Mouse (Mus musculus) midbrain, embryonic 10.5 days (tissue): ENCODE results near the gene Pax7. TPM values are rescaled to one million over a fixed set of nuclear protein-coding genes. Genes with fewer than 3 reads are reported as not detected.

Experiments used
- DNase-seq: peaks from one replicate; pipeline ENCODE4 v3.0.0-alpha.2; 2017; ENCODE audit warnings: low spot score
- H3K27ac ChIP-seq: fragments of 300-500 bp; sonication (generic); replicated peaks from 2 replicates; pipeline ENCODE4 v1.5.1; 2016; ENCODE audit warnings: mild to moderate bottlenecking
- H3K27me3 ChIP-seq: fragments of 300-500 bp; sonication (generic); 2 replicates; pipeline ENCODE4 v1.6.1; 2016; ENCODE audit warnings: low read depth, mild to moderate bottlenecking; ENCODE audit not compliant: poor library complexity, severe bottlenecking
- H3K36me3 ChIP-seq: fragments of 300-500 bp; sonication (generic); 2 replicates; pipeline ENCODE4 v1.6.1; 2016; ENCODE audit warnings: mild to moderate bottlenecking, moderate library complexity
- H3K4me1 ChIP-seq: fragments of 300-500 bp; sonication (generic); 2 replicates; pipeline ENCODE4 v1.6.1; 2016
- H3K4me3 ChIP-seq: fragments of 300-500 bp; sonication (generic); 2 replicates; pipeline ENCODE4 v1.5.1; 2016; ENCODE audit warnings: mild to moderate bottlenecking, moderate library complexity
- H3K9me3 ChIP-seq: fragments of 300-500 bp; sonication (generic); replicated peaks from 2 replicates; pipeline ENCODE4 v1.6.1; 2016; ENCODE audit warnings: mild to moderate bottlenecking
- WGBS: fragments of 180-500 bp; shearing (Covaris S2); methylation state at CpG from one replicate; pipeline ENCODE4 v1.1.7; 2016; 5-methylcytosine and 5-hydroxymethylcytosine counted together
- polyA plus RNA-seq: library from polyadenylated mRNA; unstranded; fragments of >200 nt; fragmentation: Nextera tagmentation; extraction: Ambion mirVana; gene quantifications from 2 replicates; pipeline ENCODE4 v1.2.1, GENCODE M21; 2016

The Pax7 gene
- polyA plus RNA-seq, 1 experiment from 2014 or later = 1.3 TPM

DNA sequence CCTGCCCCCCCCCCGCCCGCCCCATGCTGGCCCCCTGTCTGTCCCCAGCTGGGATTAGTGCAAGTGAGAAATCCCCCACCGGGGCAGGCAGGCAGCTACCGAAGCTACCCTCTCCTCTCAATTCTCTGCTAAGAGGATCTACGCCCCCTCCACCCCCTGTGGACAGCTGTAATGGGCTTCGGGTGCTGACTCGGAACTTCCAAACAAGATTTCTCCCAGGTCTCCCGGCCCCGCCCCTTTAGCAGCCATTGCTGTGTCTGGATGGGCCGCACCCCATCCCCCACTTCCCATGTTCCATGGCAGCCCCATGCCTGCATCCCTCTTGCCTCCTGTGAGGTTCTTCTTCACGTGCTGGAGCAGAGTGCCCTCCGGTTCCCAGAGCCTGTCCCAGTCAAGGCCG, 76.4 kb downstream of the Pax7 start:
- no peak overlapping the region; the same call in 1 of the 2 replicates for H3K27ac ChIP-seq
- H3K27me3 ChIP-seq = peaks cover 94% of the 10 kb centered on the region
- H3K4me3 ChIP-seq = no peak overlapping the region
- H3K36me3 ChIP-seq = peaks cover 24% of the 10 kb centered on the region
- 5% methylated on average over 13 of the region's 13 CpGs for WGBS
- peaks cover 66% of the 10 kb centered on the region for H3K4me1 ChIP-seq
- no peak for DNase-seq
- no peaks in the 10 kb centered on the region for H3K9me3 ChIP-seq

DNA sequence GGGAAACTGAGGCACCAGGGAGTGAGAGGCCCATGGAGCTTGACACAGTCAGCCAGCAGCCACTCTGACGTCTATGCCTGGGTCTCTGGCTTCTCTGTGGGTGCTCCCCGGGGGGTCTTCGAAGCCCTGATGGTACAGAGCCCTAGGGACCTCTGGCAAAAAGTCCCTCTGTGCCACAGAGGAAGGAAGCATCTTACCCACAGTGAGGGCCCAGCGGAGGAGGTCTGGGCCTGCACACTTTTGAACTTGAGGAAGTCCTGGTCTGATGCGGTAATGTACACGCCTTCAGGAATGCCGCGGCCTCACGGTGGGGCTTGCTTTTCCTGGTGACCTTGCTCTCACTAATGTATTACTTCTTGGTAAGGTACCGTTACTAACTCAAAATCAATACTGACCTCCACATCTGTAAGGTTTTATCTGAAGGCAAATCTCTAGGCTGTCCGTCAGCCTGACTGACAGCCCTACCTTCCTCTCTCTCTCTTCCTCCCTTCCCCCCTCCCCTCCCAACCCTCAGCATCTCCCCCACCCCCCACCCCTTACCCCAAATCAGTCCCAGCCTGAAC, 79.1 kb downstream of the Pax7 start:
- Histone ChIP-seq H3K4me1 (peaks cover 46% of the 10 kb centered on the region), H3K4me3 (no peak overlapping the region), H3K27me3 (peaks cover 74% of the 10 kb centered on the region), H3K9me3 (no peaks in the 10 kb centered on the region), H3K36me3 (peaks cover 33% of the 10 kb centered on the region), H3K27ac (0 out of 2 replicates have a peak overlapping the region, but pooled peaks have one; percentile 25)
- no peak for DNase-seq
- WGBS = 31% methylated on average over 11 of the region's 11 CpGs

DNA sequence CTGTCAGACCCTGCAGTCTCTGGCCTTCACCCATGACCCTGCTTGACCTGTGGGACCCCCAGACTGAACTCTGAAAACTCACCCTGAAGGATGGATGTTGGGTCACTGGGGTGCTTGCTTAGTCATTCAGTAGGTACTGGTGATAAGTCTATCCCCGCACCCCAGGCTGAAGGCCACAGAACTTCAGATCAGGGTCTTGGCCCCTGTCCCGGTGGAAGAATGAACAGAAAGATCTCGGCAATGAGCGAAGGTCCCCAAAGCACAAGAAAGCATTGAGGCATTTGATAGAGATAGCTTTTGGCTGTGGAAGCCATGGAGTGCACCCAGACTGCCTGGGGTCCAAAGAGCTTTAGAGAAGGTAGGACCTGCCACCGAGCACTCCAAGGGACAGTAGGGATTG, 82.4 kb downstream of the Pax7 start:
- Histone ChIP-seq H3K36me3 (peaks cover 66% of the 10 kb centered on the region), H3K4me3 (no peak overlapping the region), H3K27me3 (peaks cover 46% of the 10 kb centered on the region), H3K27ac (no peak overlapping the region), H3K9me3 (0 out of 2 replicates have a peak, but pooled peaks cover 4% of the 10 kb centered on the region), H3K4me1 (peaks cover 31% of the 10 kb centered on the region)
- WGBS = 93% methylated on average over 5 of the region's 5 CpGs
- DNase-seq = no peak

DNA sequence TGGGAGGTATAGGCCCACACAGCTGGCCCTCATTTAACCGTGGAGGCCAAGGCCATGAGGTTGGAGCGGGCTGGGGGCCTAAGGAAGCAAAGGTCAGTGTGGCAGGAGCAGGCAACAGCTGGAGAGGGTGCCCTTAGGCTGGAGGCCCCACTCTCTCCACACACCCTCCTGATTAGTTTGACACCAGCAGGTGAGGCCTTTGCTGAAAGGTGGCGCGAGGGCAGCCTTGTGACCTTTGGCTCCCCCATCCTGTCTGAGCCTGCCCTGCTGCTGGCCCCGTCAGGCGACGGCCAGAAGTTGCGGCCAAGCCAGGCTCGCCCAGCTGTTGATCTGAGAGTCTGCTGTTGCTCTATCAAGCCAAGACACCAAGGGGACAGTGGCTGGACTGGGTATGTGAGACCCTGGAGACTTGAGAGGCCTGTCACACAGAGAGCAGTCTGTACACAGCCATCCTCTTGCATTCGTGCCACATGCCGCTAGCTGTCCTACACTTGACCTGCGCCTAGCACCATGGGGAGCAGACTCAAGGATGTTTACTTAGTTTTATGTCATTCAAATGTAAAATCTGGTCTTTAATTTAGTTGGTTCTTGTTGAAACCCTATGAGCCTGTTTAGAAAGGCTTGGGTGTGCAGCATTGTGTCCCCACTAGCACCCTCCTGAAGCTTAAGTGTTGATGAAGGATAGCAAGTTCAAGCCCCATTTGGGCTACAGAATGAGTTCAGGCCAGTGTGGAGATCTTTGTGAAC, 86.0 kb downstream of the Pax7 start:
- Histone ChIP-seq H3K27me3 (peaks cover 18% of the 10 kb centered on the region; the same call in 1 of the 2 replicates), H3K4me3 (no peak overlapping the region), H3K4me1 (peaks cover 15% of the 10 kb centered on the region), H3K9me3 (0 out of 2 replicates have a peak, but pooled peaks cover 4% of the 10 kb centered on the region), H3K27ac (no peak overlapping the region), H3K36me3 (peaks cover 66% of the 10 kb centered on the region)
- no peak for DNase-seq
- 52% methylated on average over 12 of the region's 12 CpGs for WGBS

DNA sequence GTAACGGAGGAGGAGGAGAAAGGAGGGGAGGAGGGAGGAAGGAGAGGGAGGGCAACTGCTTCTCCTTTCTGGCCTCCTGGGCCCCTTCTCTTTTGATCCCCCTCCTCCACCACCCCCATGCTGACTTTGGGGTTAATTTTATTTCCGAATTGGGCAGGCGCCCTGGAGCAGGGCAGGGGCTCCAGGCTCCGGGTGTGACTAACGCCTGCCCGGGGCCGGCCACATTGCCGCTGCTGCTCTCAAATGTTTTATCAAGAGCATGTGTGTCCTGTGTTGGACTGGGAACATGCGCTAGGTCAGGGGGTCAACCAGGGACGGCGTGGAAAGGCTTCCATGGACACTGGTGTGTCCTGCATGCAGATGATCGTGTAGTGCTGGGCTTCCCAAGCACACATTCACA, 87.2 kb downstream of the Pax7 start:
- Histone ChIP-seq H3K4me3 (no peak overlapping the region), H3K27me3 (peaks cover 7% of the 10 kb centered on the region; the same call in 1 of the 2 replicates), H3K27ac (no peak overlapping the region), H3K4me1 (peaks cover 15% of the 10 kb centered on the region), H3K36me3 (peaks cover 72% of the 10 kb centered on the region), H3K9me3 (0 out of 2 replicates have a peak, but pooled peaks cover 4% of the 10 kb centered on the region)
- DNase-seq = no peak
- 69% methylated on average over 12 of the region's 12 CpGs for WGBS

DNA sequence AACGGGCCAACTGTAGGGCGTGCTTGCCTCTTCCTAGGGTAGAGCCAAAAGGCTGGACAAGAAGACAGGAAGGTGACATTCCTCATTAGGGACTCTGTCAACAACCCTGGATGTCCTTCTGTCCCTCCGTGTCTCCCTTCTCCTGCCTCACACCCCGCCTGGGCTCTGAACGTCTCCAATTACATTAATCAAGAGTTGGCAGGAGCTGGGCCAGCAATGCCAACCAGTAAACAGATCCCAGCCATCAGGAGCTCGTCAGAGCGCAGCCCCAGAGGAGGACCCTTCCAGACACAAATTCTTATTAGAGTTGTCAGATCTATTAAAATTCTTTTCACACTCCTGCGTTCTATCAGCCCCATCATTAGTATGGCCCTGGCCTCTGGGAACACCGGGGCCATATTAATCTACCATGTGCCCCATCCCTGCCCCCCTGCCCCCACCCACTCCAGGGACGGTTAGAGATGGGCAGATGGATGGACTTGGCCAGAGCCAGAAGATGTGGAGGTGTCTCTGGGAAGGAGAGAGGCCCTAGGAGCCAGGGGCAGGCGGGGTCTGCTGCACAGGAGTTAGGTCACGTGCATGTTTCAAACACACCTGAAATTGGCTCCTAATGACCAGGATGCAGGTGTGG, 88.4 kb downstream of the Pax7 start:
- peaks cover 7% of the 10 kb centered on the region; the same call in 1 of the 2 replicates for H3K27me3 ChIP-seq
- peaks cover 15% of the 10 kb centered on the region for H3K4me1 ChIP-seq
- 0 out of 2 replicates have a peak, but pooled peaks cover 4% of the 10 kb centered on the region for H3K9me3 ChIP-seq
- WGBS = 81% methylated on average over 12 of the region's 12 CpGs
- H3K36me3 ChIP-seq = peaks cover 82% of the 10 kb centered on the region
- H3K4me3 ChIP-seq = no peak overlapping the region
- no peak for DNase-seq
- no peak overlapping the region for H3K27ac ChIP-seq

DNA sequence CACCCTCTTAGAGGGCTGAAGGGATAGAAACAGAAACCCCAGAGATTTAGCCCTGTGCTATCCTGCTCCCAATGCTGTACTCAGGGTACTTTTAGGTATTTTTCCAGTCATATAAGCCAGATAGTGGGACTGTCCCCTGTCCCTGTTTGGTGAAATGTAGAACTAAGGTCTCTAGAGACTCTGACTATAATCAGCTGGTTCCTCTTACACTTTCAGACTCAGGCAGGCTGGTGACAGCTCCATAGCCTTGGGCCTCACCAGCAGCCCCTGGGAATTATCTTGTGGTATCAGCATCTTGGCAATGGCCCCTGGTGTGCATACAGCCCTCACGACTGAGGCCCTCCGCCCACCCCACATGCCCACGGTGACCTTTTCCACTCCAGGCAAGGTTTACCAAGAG, 89.7 kb downstream of the Pax7 start:
- whole genome bisulfite sequencing = 87% methylated on average over 3 of the region's 3 CpGs
- Histone ChIP-seq H3K36me3 (peaks cover 82% of the 10 kb centered on the region), H3K4me3 (no peak overlapping the region), H3K9me3 (0 out of 2 replicates have a peak, but pooled peaks cover 3% of the 10 kb centered on the region), H3K27ac (no peak overlapping the region), H3K27me3 (peaks cover 7% of the 10 kb centered on the region; the same call in 1 of the 2 replicates), H3K4me1 (peaks cover 15% of the 10 kb centered on the region)
- DNase-seq = no peak

DNA sequence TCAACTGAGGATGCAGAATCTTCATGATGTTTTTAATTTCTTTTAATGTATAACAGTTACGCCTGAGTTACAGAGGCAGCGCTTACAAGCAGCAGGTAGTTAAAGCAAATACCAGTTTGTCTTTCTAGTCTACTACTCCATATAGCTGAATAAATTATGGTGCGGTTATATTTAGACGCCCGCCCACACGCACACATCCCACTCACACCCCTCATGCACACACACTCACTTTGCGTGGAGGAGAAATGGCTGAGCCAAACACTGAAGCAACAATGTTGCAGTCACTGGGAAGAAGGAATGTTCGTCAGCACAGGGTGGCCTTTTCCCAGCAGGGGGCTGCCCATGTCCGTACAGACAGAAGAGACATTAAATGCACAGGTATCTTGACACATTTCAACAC, 96.3 kb downstream of the Pax7 start:
- Histone ChIP-seq H3K4me1 (peaks cover 9% of the 10 kb centered on the region), H3K27me3 (no peaks in the 10 kb centered on the region), H3K36me3 (peaks cover 37% of the 10 kb centered on the region), H3K4me3 (no peak overlapping the region), H3K9me3 (no peaks in the 10 kb centered on the region), H3K27ac (no peak overlapping the region)
- no peak for DNase-seq
- WGBS = 89% methylated on average over 9 of the region's 9 CpGs

DNA sequence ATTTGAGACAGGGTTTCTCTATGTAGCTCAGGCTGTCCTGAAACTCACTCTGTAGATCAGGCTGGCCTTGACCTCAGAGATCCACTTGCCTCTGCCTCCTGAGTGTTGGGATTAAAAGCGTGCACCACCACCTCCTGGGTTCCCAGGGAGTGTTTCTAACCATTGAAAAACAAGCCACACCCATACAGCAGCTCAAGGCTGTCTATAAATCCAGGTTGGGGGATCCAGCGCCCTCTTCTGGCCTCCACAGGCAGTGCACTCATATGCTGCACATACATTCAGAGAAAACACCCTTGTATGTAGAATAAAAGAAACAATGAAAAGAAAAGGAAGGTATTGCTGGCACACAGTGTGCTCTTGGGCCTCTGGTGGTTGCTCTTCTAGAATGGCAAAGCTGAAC, 106.2 kb downstream of the Pax7 start:
- 63% methylated on average over 2 of the region's 2 CpGs for WGBS
- Histone ChIP-seq H3K27ac (no peak overlapping the region), H3K4me1 (peaks cover 16% of the 10 kb centered on the region), H3K9me3 (peaks cover 5% of the 10 kb centered on the region; the same call in 1 of the 2 replicates), H3K4me3 (no peak overlapping the region), H3K27me3 (peaks cover 12% of the 10 kb centered on the region), H3K36me3 (no peaks in the 10 kb centered on the region)
- DNase-seq = no peak

DNA sequence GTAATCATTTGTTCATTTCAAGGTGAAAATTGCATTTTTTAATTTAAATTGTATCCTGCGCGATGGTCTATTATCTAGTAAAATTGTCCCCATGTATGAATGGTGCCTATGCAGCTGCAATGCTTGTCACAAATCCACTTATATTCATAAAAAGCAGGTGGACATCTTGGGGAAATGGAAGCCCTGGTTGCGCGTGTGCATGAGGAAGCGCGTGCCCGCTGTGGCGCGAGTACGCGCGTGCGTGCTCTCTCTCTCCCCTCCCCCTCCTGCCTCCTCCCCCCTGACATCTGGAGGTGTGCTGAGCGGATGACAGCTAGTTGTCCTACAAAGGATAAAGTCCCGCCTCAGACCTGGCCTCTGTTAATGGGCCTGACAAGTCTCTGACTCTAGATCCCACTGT, 107.9 kb downstream of the Pax7 start:
- Histone ChIP-seq H3K4me3 (no peak overlapping the region), H3K27me3 (peaks cover 12% of the 10 kb centered on the region)
- WGBS = 57% methylated on average over 15 of the region's 15 CpGs

DNA sequence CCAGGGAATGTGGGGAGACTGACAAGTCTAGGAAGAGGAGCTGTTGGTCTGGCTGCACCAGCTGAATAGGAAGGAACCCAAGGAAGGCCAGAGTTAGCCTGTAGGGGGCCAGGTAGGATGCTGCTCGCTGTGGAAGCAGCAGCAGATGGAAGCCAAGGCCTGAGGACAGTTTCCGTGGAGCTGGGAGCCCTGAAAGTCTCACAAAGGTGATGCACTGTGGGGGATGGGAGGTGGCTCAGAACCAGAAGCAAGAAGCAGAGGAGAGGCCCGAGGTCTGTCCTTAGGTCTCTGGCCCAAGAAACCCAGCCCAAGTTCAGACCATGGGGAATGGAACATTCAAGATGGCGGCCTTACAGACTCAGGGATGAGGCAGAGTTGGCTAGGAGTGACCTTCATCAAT, 109.0 kb downstream of the Pax7 start:
- Histone ChIP-seq H3K4me1 (peaks cover 16% of the 10 kb centered on the region), H3K27me3 (peaks cover 12% of the 10 kb centered on the region), H3K4me3 (0 out of 2 replicates have a peak overlapping the region, but pooled peaks have one; percentile 26), H3K9me3 (no peaks in the 10 kb centered on the region; the same call in 1 of the 2 replicates), H3K36me3 (no peaks in the 10 kb centered on the region), H3K27ac (peak overlapping the region; percentile 46; the same call in 1 of the 2 replicates)
- 70% methylated on average over 4 of the region's 4 CpGs for WGBS
- no peak for DNase-seq

More for the DNA sequence above, 107.9 kb downstream of the Pax7 start:
- Histone ChIP-seq H3K36me3 (no peaks in the 10 kb centered on the region), H3K27ac (no peak overlapping the region), H3K9me3 (no peaks in the 10 kb centered on the region; the same call in 1 of the 2 replicates), H3K4me1 (peaks cover 16% of the 10 kb centered on the region)
- no peak for DNase-seq

DNA sequence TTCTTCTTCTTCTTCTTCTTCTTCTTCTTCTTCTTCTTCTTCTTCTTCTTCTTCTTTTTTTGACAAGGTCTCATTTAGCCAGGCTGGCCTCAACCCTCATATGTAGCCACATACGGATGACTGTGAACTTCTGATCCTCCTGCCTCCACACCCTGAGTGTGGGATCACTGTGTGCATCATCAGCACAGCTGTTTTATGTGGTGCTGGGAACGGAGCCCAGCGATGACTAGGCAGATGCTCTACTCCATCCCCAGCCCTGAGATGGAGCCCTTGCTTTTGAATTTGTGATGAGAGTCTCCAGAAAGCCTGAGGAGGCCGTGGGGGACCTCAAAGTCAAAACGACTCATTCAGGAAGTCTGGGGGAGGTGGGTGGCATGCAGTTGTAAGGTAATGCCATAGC, 114.3 kb downstream of the Pax7 start:
- Histone ChIP-seq H3K4me3 (no peak overlapping the region), H3K27ac (no peak overlapping the region), H3K36me3 (no peaks in the 10 kb centered on the region), H3K4me1 (peaks cover 13% of the 10 kb centered on the region), H3K9me3 (no peaks in the 10 kb centered on the region), H3K27me3 (peaks cover 16% of the 10 kb centered on the region)
- 85% methylated on average over 5 of the region's 5 CpGs for WGBS
- no peak for DNase-seq
